Mouse (Mus musculus) CH12.LX (cell line): Measurements from ENCODE around the gene Cdkl3. TPM values are rescaled to one million over a fixed set of nuclear protein-coding genes. Genes with fewer than 3 reads are reported as not detected.
"Not testable (repeated sequence)": the region's sequence is repeated elsewhere in the genome, so short reads cannot be mapped to it uniquely, and the experiment has no call there.

Source experiments
- DNase-seq: peaks from one replicate; pipeline ENCODE4 v3.0.0-alpha.2; 2013; ENCODE audit errors: extremely low read depth
- H3K27ac ChIP-seq: 2 replicates; pipeline ENCODE4 v1.5.1; 2012; ENCODE audit warnings: low read depth, mild to moderate bottlenecking, control low read depth, moderate library complexity; ENCODE audit not compliant: insufficient read depth
- H3K27me3 ChIP-seq: replicated peaks from 2 replicates; pipeline ENCODE3; 2012; ENCODE audit warnings: inconsistent platforms
- H3K36me3 ChIP-seq, 2 experiments: replicated peaks in 1 of 2; 2 replicates each; pipeline versions ENCODE3 to v1.6.1; 2012; ENCODE audit warnings: inconsistent platforms in 1 of 2, low read length in 1 of 2, mild to moderate bottlenecking in 1 of 2, mixed read lengths in 1 of 2, moderate library complexity in 1 of 2; ENCODE audit not compliant: control insufficient read depth in 1 of 2, insufficient read depth in 1 of 2
- H3K4me1 ChIP-seq, 2 experiments: 2 replicates each; pipeline ENCODE4 v1.6.1; 2012; ENCODE audit warnings: inconsistent platforms in 1 of 2, moderate library complexity in 1 of 2; ENCODE audit not compliant: insufficient read depth in 2 of 2, control insufficient read depth in 1 of 2
- H3K4me2 ChIP-seq: 2 replicates; pipeline ENCODE4 v1.6.1; 2012; ENCODE audit warnings: low read depth, mild to moderate bottlenecking, control low read depth; ENCODE audit not compliant: poor library complexity, insufficient read depth, severe bottlenecking
- H3K4me3 ChIP-seq, 3 experiments: fragments of 150-350 bp in 1 of 3; sonication (generic) in 1 of 3; replicated peaks in 1 of 3; 2 replicates each; pipeline versions ENCODE3 to v1.5.1; 2011 to 2012; ENCODE audit warnings: low read depth in 2 of 3, low read length in 2 of 3, mild to moderate bottlenecking in 2 of 3, moderate library complexity in 2 of 3, control low read depth in 1 of 3, improper control_type of control experiment in 1 of 3, inconsistent platforms in 1 of 3, mixed read lengths in 1 of 3; ENCODE audit not compliant: poor library complexity in 1 of 3
- H3K79me2 ChIP-seq: replicated peaks from 2 replicates; pipeline ENCODE4 v1.6.1; 2012; ENCODE audit warnings: mild to moderate bottlenecking, moderate library complexity; ENCODE audit not compliant: control insufficient read depth, poor library complexity, insufficient read depth, severe bottlenecking; ENCODE audit errors: extremely low read depth
- H3K9ac ChIP-seq: 2 replicates; pipeline ENCODE4 v1.6.1; 2012; ENCODE audit warnings: low read depth, mild to moderate bottlenecking, control low read depth, moderate library complexity; ENCODE audit not compliant: insufficient read depth
- H3K9me3 ChIP-seq: replicated peaks from 2 replicates; pipeline ENCODE3; 2012; ENCODE audit warnings: low read length, inconsistent platforms, mixed read lengths
- E2F4 ChIP-seq: IDR thresholded peaks from 2 replicates; pipeline ENCODE4 v1.6.1; 2011; ENCODE audit warnings: low read depth, low read length, improper control_type of control experiment; ENCODE audit not compliant: insufficient replicate concordance
- ELF1 ChIP-seq: IDR thresholded peaks from 2 replicates; pipeline ENCODE4 v1.6.1; 2014; ENCODE audit warnings: low read depth, mild to moderate bottlenecking, inconsistent platforms, low read length, improper control_type of control experiment
- EP300 ChIP-seq: IDR thresholded peaks from 2 replicates; pipeline ENCODE4 v1.6.1; 2011; ENCODE audit warnings: low read length, improper control_type of control experiment
- ETS1 ChIP-seq: conservative IDR thresholded peaks from 2 replicates; pipeline ENCODE4 v1.6.1; 2012; ENCODE audit warnings: low read depth, mild to moderate bottlenecking, inconsistent platforms, low read length, improper control_type of control experiment, moderate library complexity
- JUN ChIP-seq: IDR thresholded peaks from 2 replicates; pipeline ENCODE4 v1.6.1; 2011; ENCODE audit warnings: low read depth, mild to moderate bottlenecking, low read length, improper control_type of control experiment, moderate library complexity; ENCODE audit not compliant: insufficient read depth
- JUND ChIP-seq: conservative IDR thresholded peaks from 2 replicates; pipeline ENCODE4 v1.6.1; 2011; ENCODE audit warnings: low read depth, low read length, improper control_type of control experiment
- KAT2A ChIP-seq: IDR thresholded peaks from 2 replicates; pipeline ENCODE4 v1.6.1; 2012; ENCODE audit warnings: low read length, improper control_type of control experiment, inconsistent platforms; ENCODE audit not compliant: insufficient replicate concordance
- MAX ChIP-seq: IDR thresholded peaks from 2 replicates; pipeline ENCODE4 v1.6.1; 2011; ENCODE audit warnings: low read length, improper control_type of control experiment
- MYC ChIP-seq: IDR thresholded peaks from 2 replicates; pipeline ENCODE4 v1.6.1; 2011; ENCODE audit warnings: low read depth, mild to moderate bottlenecking, improper control_type of control experiment, low read length
- NELFE ChIP-seq: IDR thresholded peaks from 2 replicates; pipeline ENCODE4 v1.6.1; 2011; ENCODE audit warnings: low read depth, low read length, improper control_type of control experiment
- NRF1 ChIP-seq: IDR thresholded peaks from 2 replicates; pipeline ENCODE4 v1.6.1; 2014; ENCODE audit warnings: low read depth, mild to moderate bottlenecking, inconsistent platforms, low read length, improper control_type of control experiment, moderate library complexity
- PAX5 ChIP-seq: IDR thresholded peaks from 2 replicates; pipeline ENCODE4 v1.6.1; 2012; ENCODE audit warnings: low read length, inconsistent platforms, mixed read lengths
- POLR2A ChIP-seq: IDR thresholded peaks from 2 replicates; pipeline ENCODE4 v1.6.1; 2011; ENCODE audit warnings: low read depth, mild to moderate bottlenecking, improper control_type of control experiment, low read length
- POLR2AphosphoS2 ChIP-seq: IDR thresholded peaks from 2 replicates; pipeline ENCODE4 v1.6.1; 2011; ENCODE audit warnings: low read depth, low read length, improper control_type of control experiment
- RCOR1 ChIP-seq: conservative IDR thresholded peaks from 2 replicates; pipeline ENCODE4 v1.6.1; 2012; ENCODE audit warnings: low read depth, mild to moderate bottlenecking, inconsistent platforms, low read length, improper control_type of control experiment
- SMC3 ChIP-seq: IDR thresholded peaks from 2 replicates; pipeline ENCODE4 v1.6.1; 2011; ENCODE audit warnings: low read depth, low read length, improper control_type of control experiment
- TCF12 ChIP-seq: IDR thresholded peaks from 2 replicates; pipeline ENCODE4 v1.6.1; 2014; ENCODE audit warnings: low read depth, mild to moderate bottlenecking, inconsistent platforms, low read length, improper control_type of control experiment
- UBTF ChIP-seq: IDR thresholded peaks from 2 replicates; pipeline ENCODE4 v1.6.1; 2012; ENCODE audit warnings: low read depth, mild to moderate bottlenecking, inconsistent platforms, low read length, improper control_type of control experiment, moderate library complexity
- USF1 ChIP-seq: IDR thresholded peaks from 2 replicates; pipeline ENCODE4 v1.6.1; 2014; ENCODE audit warnings: low read depth, mild to moderate bottlenecking, inconsistent platforms, low read length, improper control_type of control experiment
- USF2 ChIP-seq: conservative IDR thresholded peaks from 2 replicates; pipeline ENCODE4 v1.6.1; 2011; ENCODE audit warnings: low read depth, low read length, improper control_type of control experiment
- ZKSCAN1 ChIP-seq: IDR thresholded peaks from 2 replicates; pipeline ENCODE4 v1.6.1; 2012; ENCODE audit warnings: low read depth, inconsistent platforms, low read length, improper control_type of control experiment, borderline replicate concordance
- ZNF384 ChIP-seq: IDR thresholded peaks from 2 replicates; pipeline ENCODE4 v1.6.1; 2012; ENCODE audit warnings: low read depth, low read length, improper control_type of control experiment, inconsistent platforms
- dilution Hi-C: fragments of 300-500 bp; cut with MboI; formaldehyde crosslinking; loops from 2 replicates; pipeline ENCODE4 v1.14.3; 2020; ENCODE audit warnings: low sequenced_read_pairs; ENCODE audit not compliant: extremely low pct_unique_long_range_greater_than_20kb, extremely low pct_ligation_motif_present
- in situ Hi-C: fragments of 300-500 bp; cut with MboI; formaldehyde crosslinking; loops from 3 replicates; pipeline ENCODE4 v1.14.3; 2019; ENCODE audit warnings: low sequenced_read_pairs, low pct_ligation_motif_present, low pct_unique_long_range_greater_than_20kb, mixed read lengths
- polyA plus RNA-seq: library from polyadenylated mRNA; unstranded; fragments of >175 nt; gene quantifications from 2 replicates; pipeline ENCODE4 v1.2.1, GENCODE M21; 2012; ENCODE audit warnings: low read depth; ENCODE audit not compliant: insufficient read length
- total RNA-seq, 2 experiments: library from RNA; depleted of rRNA; stranded (reverse); fragments of 300-350 nt in 1 of 2; fragments of >200 nt in 1 of 2; gene quantifications; 2 replicates each; pipeline ENCODE4 v1.2.3; 2012 to 2014

Gene Cdkl3
- total and polyA plus RNA-seq, 3 experiments: 4.4 to 9.7 (median 8.0) TPM

- H3K27me3 ChIP-seq: no peaks in the 10 kb centered on the region
- in situ Hi-C loops: no loop called here
- H3K9me3 ChIP-seq: no peaks in the 10 kb centered on the region
- dilution Hi-C loops: no loop called here
- H3K4me2 ChIP-seq: no peak overlapping the region; the same call in 1 of the 2 replicates
- peaks cover 11 to 56% of the 10 kb centered on the region in 2 experiments for H3K36me3 ChIP-seq
- H3K79me2 ChIP-seq: peaks cover 94% of the 10 kb centered on the region
- H3K9ac ChIP-seq: no peak overlapping the region
- H3K4me1 ChIP-seq: peaks cover 14 to 46% of the 10 kb centered on the region in 2 experiments
- DNase-seq: no peak
- H3K27ac ChIP-seq: no peak overlapping the region
- no peak for TF ChIP-seq MYC
- TF ChIP-seq UBTF: no peak
- TF ChIP-seq E2F4: no peak
- no peak; the same call in 1 of the 2 replicates for TF ChIP-seq POLR2A
- TF ChIP-seq RCOR1: no peak
- no peak for TF ChIP-seq MAX
- no peak for TF ChIP-seq EP300
- no peak for TF ChIP-seq PAX5
- TF ChIP-seq, all 38 proteins: peak for 0
- no peak overlapping the region for H3K4me3 ChIP-seq
Measured at GRCm38 (mm10) chr11:52109421-52109820, 105.4 kb downstream of the Cdkl3 start.

GRCm38 (mm10) chr11:52115479-52115878, 111.5 kb downstream of the Cdkl3 start:
- in situ Hi-C loops (no loop called here), dilution Hi-C loops (no loop called here)
- no peak overlapping the region for H3K4me2 ChIP-seq
- H3K79me2 ChIP-seq: peaks cover 76% of the 10 kb centered on the region
- no peaks in the 10 kb centered on the region for H3K27me3 ChIP-seq
- H3K36me3 ChIP-seq: peaks cover 67 to 87% of the 10 kb centered on the region in 2 experiments
- no peak overlapping the region for H3K4me3 ChIP-seq
- DNase-seq: no peak
- no peaks in the 10 kb centered on the region for H3K4me1 ChIP-seq
- no peak overlapping the region for H3K27ac ChIP-seq
- H3K9ac ChIP-seq: no peak overlapping the region
- no peak for TF ChIP-seq ETS1
- no peak for TF ChIP-seq PAX5
- no peak for TF ChIP-seq ZKSCAN1
- no peak for TF ChIP-seq NRF1
- no peak for TF ChIP-seq ELF1
- no peak for TF ChIP-seq NELFE
- TF ChIP-seq RCOR1: no peak
- TF ChIP-seq ZNF384: no peak
- TF ChIP-seq USF1: no peak
- TF ChIP-seq JUN: no peak
- TF ChIP-seq TCF12: no peak
- TF ChIP-seq KAT2A: no peak
- TF ChIP-seq USF2: no peak
- no peak for TF ChIP-seq SMC3
- TF ChIP-seq JUND: no peak
- no peak for TF ChIP-seq POLR2A
- no peak for TF ChIP-seq POLR2AphosphoS2
- H3K9me3 ChIP-seq: peaks cover 18% of the 10 kb centered on the region

- H3K4me2 ChIP-seq, in situ Hi-C loops, DNase-seq, dilution Hi-C loops, H3K27ac ChIP-seq, H3K9ac ChIP-seq, H3K4me1 ChIP-seq, H3K4me3 ChIP-seq, H3K27me3 ChIP-seq: not testable (repeated sequence)
- Histone ChIP-seq H3K36me3 (peaks cover 71 to 92% of the 10 kb centered on the region in 2 experiments), H3K79me2 (peaks cover 70% of the 10 kb centered on the region), H3K9me3 (peaks cover 18% of the 10 kb centered on the region)
Measured at GRCm38 (mm10) chr11:52116117-52116516, 112.1 kb downstream of the Cdkl3 start.
